Mouse (Mus musculus): ENCODE results near the gene Dhx29. TPM values are rescaled to one million over a fixed set of nuclear protein-coding genes. Genes with fewer than 3 reads are reported as not detected.

Gene Dhx29
- 13.6 and 16.9 TPM in 2 replicates for polyA plus RNA-seq (2015; fragmentation: Nextera tagmentation; extraction: Ambion mirVana)

DNA sequence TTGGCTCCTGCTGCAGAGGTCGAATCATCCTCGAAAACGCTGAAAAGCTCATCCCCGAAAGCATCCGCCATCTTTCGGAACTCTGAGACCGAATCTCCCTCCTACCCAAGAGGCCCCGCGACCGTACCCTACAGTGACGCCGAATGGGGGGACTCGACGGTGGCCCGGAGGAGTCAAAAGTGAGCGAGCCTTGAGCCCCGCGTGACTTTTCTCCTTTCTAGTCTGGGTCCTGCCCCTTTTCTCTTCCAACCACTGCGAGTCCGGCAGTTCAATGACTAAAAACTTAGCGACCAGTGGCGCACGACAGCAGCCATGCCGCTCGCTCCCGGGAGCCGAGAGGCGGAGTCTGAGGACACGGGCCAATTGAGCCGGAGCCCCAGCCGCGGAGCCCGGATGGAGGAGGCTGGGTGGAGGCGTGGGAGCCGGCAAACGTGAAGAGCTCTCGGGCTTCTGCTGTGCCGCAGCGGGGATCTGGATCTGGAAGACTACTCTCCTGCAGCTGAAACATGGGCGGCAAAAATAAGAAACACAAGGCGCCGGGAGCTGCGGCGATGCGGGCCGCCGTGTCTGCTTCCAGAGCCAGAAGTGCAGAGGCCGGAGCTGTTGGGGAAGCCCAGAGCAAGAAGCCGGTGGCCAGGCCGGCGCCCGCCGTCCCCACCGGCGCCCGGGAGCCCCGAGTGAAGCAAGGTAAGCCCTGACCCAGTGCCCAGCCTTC lies at the start of gene Dhx29, which contains the start of gene Mtrex:
Gene Dhx29 (plus strand): TSS at position 168 of the 715 bp plus-strand sequence.
Gene Mtrex (minus strand): TSS at position 112 of the 715 bp plus-strand sequence.

GRCm38 (mm10) chr13:112987532-112987943 lies 60.3 kb downstream of the Dhx29 start, which contains the start of gene Ccno:
Gene Ccno, plus strand, starts transcription at chr13:112987802.

GRCm38 (mm10) chr13:112993531-112994152 lies 66.4 kb downstream of the Dhx29 start, which contains the start of gene Mcidas:
Gene Mcidas, plus strand, starts transcription at chr13:112993845.

Other genes with a start within 250 kb of the Dhx29 start
- gene Plpp1, start 126.7 kb upstream of the Dhx29 start, polyA plus RNA-seq (2015; fragmentation: Nextera tagmentation; extraction: Ambion mirVana): 299 and 308 TPM in 2 replicates
- 25.8 and 31.8 TPM in 2 replicates for gene Mtrex, start 56 bp upstream of the Dhx29 start, polyA plus RNA-seq (2015; fragmentation: Nextera tagmentation; extraction: Ambion mirVana)
- 0.37 and 0.43 TPM in 2 replicates for gene Ccno, start 60.3 kb downstream of the Dhx29 start, polyA plus RNA-seq (2015; fragmentation: Nextera tagmentation; extraction: Ambion mirVana)
- gene Mcidas, start 66.4 kb downstream of the Dhx29 start, polyA plus RNA-seq (2015; fragmentation: Nextera tagmentation; extraction: Ambion mirVana): 0.22 and 0.31 TPM in 2 replicates
- not detected in 2 replicates for gene Cdc20b, start 107.7 kb downstream of the Dhx29 start, polyA plus RNA-seq (2015; fragmentation: Nextera tagmentation; extraction: Ambion mirVana)
- 171 and 196 TPM in 2 replicates for gene Gpx8, start 119.0 kb downstream of the Dhx29 start, polyA plus RNA-seq (2015; fragmentation: Nextera tagmentation; extraction: Ambion mirVana)
- not detected in 2 replicates for gene Gzma, start 173.5 kb downstream of the Dhx29 start, polyA plus RNA-seq (2015; fragmentation: Nextera tagmentation; extraction: Ambion mirVana)

Measured in urinary bladder, postnatal 0 days (tissue).